Mouse (Mus musculus) heart, embryonic 12.5 days (tissue): Measurements from ENCODE around the gene Ccer2. TPM values are rescaled to one million over a fixed set of nuclear protein-coding genes. Genes with fewer than 3 reads are reported as not detected.

Source experiments
- ATAC-seq: fragments of 200-750 bp; cut with Nextera tagmentation; 2 replicates; pipeline ENCODE4 v1.8.0; 2017; ENCODE audit warnings: moderate TSS enrichment, moderate library complexity; ENCODE audit not compliant: insufficient number of reproducible peaks, low FRiP score
- H3K27ac ChIP-seq: fragments of 300-500 bp; sonication (generic); 2 replicates; pipeline ENCODE4 v1.5.1; 2016; ENCODE audit warnings: mild to moderate bottlenecking, moderate library complexity; ENCODE audit not compliant: poor library complexity, severe bottlenecking
- H3K27me3 ChIP-seq: fragments of 300-500 bp; sonication (generic); replicated peaks from 2 replicates; pipeline ENCODE4 v1.6.1; 2016; ENCODE audit warnings: mild to moderate bottlenecking, moderate library complexity
- H3K36me3 ChIP-seq: fragments of 300-500 bp; sonication (generic); 2 replicates; pipeline ENCODE4 v1.6.1; 2016; ENCODE audit warnings: mild to moderate bottlenecking, moderate library complexity
- H3K4me1 ChIP-seq: fragments of 300-500 bp; sonication (generic); replicated peaks from 2 replicates; pipeline ENCODE4 v1.6.1; 2016; ENCODE audit warnings: mild to moderate bottlenecking
- H3K4me2 ChIP-seq: fragments of 300-500 bp; sonication (generic); 2 replicates; pipeline ENCODE4 v1.6.1; 2016; ENCODE audit warnings: mild to moderate bottlenecking, moderate library complexity
- H3K4me3 ChIP-seq: fragments of 300-500 bp; sonication (generic); 2 replicates; pipeline ENCODE4 v1.5.1; 2016; ENCODE audit warnings: mild to moderate bottlenecking
- H3K9ac ChIP-seq: fragments of 300-500 bp; sonication (generic); 2 replicates; pipeline ENCODE4 v1.6.1; 2016; ENCODE audit warnings: mild to moderate bottlenecking, moderate library complexity
- H3K9me3 ChIP-seq: fragments of 300-500 bp; sonication (generic); replicated peaks from 2 replicates; pipeline ENCODE4 v1.6.1; 2016; ENCODE audit warnings: mild to moderate bottlenecking, moderate library complexity
- WGBS: fragments of 180-500 bp; shearing (Covaris S2); methylation state at CpG from one replicate; pipeline ENCODE4 v1.1.7; 2016; 5-methylcytosine and 5-hydroxymethylcytosine counted together
- polyA plus RNA-seq: library from polyadenylated mRNA; unstranded; fragments of >200 nt; fragmentation: Nextera tagmentation; extraction: Ambion mirVana; gene quantifications from 2 replicates; pipeline ENCODE4 v1.2.1, GENCODE M21; 2016

Ccer2 gene
- polyA plus RNA-seq, 1 experiment from 2014 or later: not detected

- H3K4me1 ChIP-seq: peaks cover 4% of the 10 kb centered on the region
- 88% methylated on average over 7 of the region's 7 CpGs for WGBS
- no peak overlapping the region for H3K9ac ChIP-seq
- H3K4me3 ChIP-seq: no peak overlapping the region
- no peak overlapping the region for H3K4me2 ChIP-seq
- no peak for ATAC-seq
- H3K36me3 ChIP-seq: peaks cover 14% of the 10 kb centered on the region; the same call in 1 of the 2 replicates
- H3K9me3 ChIP-seq: no peaks in the 10 kb centered on the region
- no peak overlapping the region for H3K27ac ChIP-seq
- H3K27me3 ChIP-seq: no peaks in the 10 kb centered on the region
These were observed 19.2 kb downstream of the Ccer2 start for GRCm38 (mm10) chr7:28775129-28775528.

GRCm38 (mm10) chr7:28778825-28779224 lies 22.9 kb downstream of the Ccer2 start:
- Histone ChIP-seq H3K4me2 (no peak overlapping the region), H3K27me3 (no peaks in the 10 kb centered on the region), H3K4me1 (peaks cover 26% of the 10 kb centered on the region), H3K9me3 (no peaks in the 10 kb centered on the region), H3K9ac (no peak overlapping the region), H3K4me3 (no peak overlapping the region), H3K36me3 (peaks cover 21% of the 10 kb centered on the region), H3K27ac (no peak overlapping the region)
- ATAC-seq: no peak
- 85% methylated on average over 9 of the region's 9 CpGs for WGBS

GRCm38 (mm10) chr7:28780067-28780658 lies 24.2 kb downstream of the Ccer2 start:
- H3K4me3 ChIP-seq: no peak overlapping the region
- H3K27me3 ChIP-seq: no peaks in the 10 kb centered on the region
- ATAC-seq: 0 out of 2 replicates have a peak, but pooled peaks have one; percentile 42
- no peak overlapping the region for H3K4me2 ChIP-seq
- no peak overlapping the region for H3K27ac ChIP-seq
- no peak overlapping the region for H3K9ac ChIP-seq
- 47% methylated on average over 6 of the region's 6 CpGs for WGBS
- peaks cover 26% of the 10 kb centered on the region for H3K4me1 ChIP-seq
- peaks cover 30% of the 10 kb centered on the region for H3K36me3 ChIP-seq
- no peaks in the 10 kb centered on the region for H3K9me3 ChIP-seq

- Histone ChIP-seq H3K27ac (no peak overlapping the region), H3K36me3 (peaks cover 35% of the 10 kb centered on the region), H3K4me2 (no peak overlapping the region), H3K27me3 (no peaks in the 10 kb centered on the region), H3K4me1 (peaks cover 26% of the 10 kb centered on the region), H3K4me3 (no peak overlapping the region), H3K9me3 (no peaks in the 10 kb centered on the region), H3K9ac (no peak overlapping the region)
- no peak for ATAC-seq
- WGBS: 65% methylated on average over 7 of the region's 7 CpGs
These were observed 24.9 kb downstream of the Ccer2 start for GRCm38 (mm10) chr7:28780857-28781256.

- Histone ChIP-seq H3K4me1 (peaks cover 26% of the 10 kb centered on the region), H3K9ac (0 out of 2 replicates have a peak overlapping the region, but pooled peaks have one; percentile 13), H3K27me3 (no peaks in the 10 kb centered on the region), H3K4me3 (no peak overlapping the region), H3K27ac (no peak overlapping the region), H3K9me3 (no peaks in the 10 kb centered on the region), H3K4me2 (no peak overlapping the region), H3K36me3 (peaks cover 36% of the 10 kb centered on the region)
- no peak for ATAC-seq
- WGBS: 89% methylated on average over 8 of the region's 8 CpGs
These were observed 25.3 kb downstream of the Ccer2 start for GRCm38 (mm10) chr7:28781261-28781663.

- Histone ChIP-seq H3K4me1 (peaks cover 31% of the 10 kb centered on the region), H3K4me3 (no peak overlapping the region), H3K27me3 (no peaks in the 10 kb centered on the region), H3K9ac (no peak overlapping the region), H3K9me3 (no peaks in the 10 kb centered on the region), H3K27ac (no peak overlapping the region), H3K4me2 (no peak overlapping the region), H3K36me3 (peaks cover 41% of the 10 kb centered on the region)
- no peak for ATAC-seq
- 75% methylated on average over 5 of the region's 5 CpGs for WGBS
These were observed 29.2 kb downstream of the Ccer2 start for GRCm38 (mm10) chr7:28785161-28785560.

- Histone ChIP-seq H3K4me1 (peaks cover 8% of the 10 kb centered on the region), H3K27me3 (no peaks in the 10 kb centered on the region), H3K4me3 (no peak overlapping the region), H3K36me3 (peaks cover 39% of the 10 kb centered on the region), H3K4me2 (no peak overlapping the region), H3K27ac (no peak overlapping the region), H3K9ac (no peak overlapping the region), H3K9me3 (no peaks in the 10 kb centered on the region)
- no peak for ATAC-seq
- WGBS: 92% methylated on average over 9 of the region's 9 CpGs
These were observed 31.9 kb downstream of the Ccer2 start for GRCm38 (mm10) chr7:28787884-28788283.

- Histone ChIP-seq H3K27me3 (no peaks in the 10 kb centered on the region), H3K4me1 (0 out of 2 replicates have a peak, but pooled peaks cover 7% of the 10 kb centered on the region), H3K4me2 (no peak within 1 kb of the TSS), H3K36me3 (peaks cover 34% of the 10 kb centered on the region), H3K4me3 (no peak within 1 kb of the TSS), H3K9ac (no peak within 1 kb of the TSS), H3K9me3 (no peaks in the 10 kb centered on the region), H3K27ac (no peak within 1 kb of the TSS)
- no peak for ATAC-seq
- 40% methylated on average over 5 of the region's 5 CpGs for WGBS
These were observed 32.6 kb downstream of the Ccer2 start, which contains the start of gene Rinl for GRCm38 (mm10) chr7:28788307-28789195. TSS of gene Rinl (plus strand) at chr7:28788969.

- Histone ChIP-seq H3K27me3 (no peaks in the 10 kb centered on the region), H3K4me3 (no peak overlapping the region), H3K9ac (no peak overlapping the region), H3K27ac (no peak overlapping the region), H3K36me3 (peaks cover 27% of the 10 kb centered on the region), H3K4me1 (0 out of 2 replicates have a peak, but pooled peaks cover 7% of the 10 kb centered on the region), H3K4me2 (no peak overlapping the region), H3K9me3 (no peaks in the 10 kb centered on the region)
- WGBS: 73% methylated on average over 3 of the region's 3 CpGs
- no peak for ATAC-seq
These were observed 33.3 kb downstream of the Ccer2 start for GRCm38 (mm10) chr7:28789235-28789634.

GRCm38 (mm10) chr7:28790066-28790806 lies 34.3 kb downstream of the Ccer2 start:
- WGBS: 52% methylated on average over 8 of the region's 8 CpGs
- Histone ChIP-seq H3K36me3 (peaks cover 17% of the 10 kb centered on the region; the same call in 1 of the 2 replicates), H3K9me3 (no peaks in the 10 kb centered on the region), H3K27ac (no peak overlapping the region), H3K27me3 (no peaks in the 10 kb centered on the region), H3K4me1 (0 out of 2 replicates have a peak, but pooled peaks cover 7% of the 10 kb centered on the region), H3K4me2 (no peak overlapping the region), H3K4me3 (no peak overlapping the region), H3K9ac (no peak overlapping the region)
- 0 out of 2 replicates have a peak, but pooled peaks have one; percentile 36 for ATAC-seq

- H3K9me3 ChIP-seq: no peaks in the 10 kb centered on the region
- H3K27ac ChIP-seq: no peak overlapping the region
- no peak overlapping the region for H3K9ac ChIP-seq
- H3K27me3 ChIP-seq: no peaks in the 10 kb centered on the region
- peaks cover 9% of the 10 kb centered on the region; the same call in 1 of the 2 replicates for H3K36me3 ChIP-seq
- H3K4me3 ChIP-seq: no peak overlapping the region
- no peak overlapping the region for H3K4me2 ChIP-seq
- no peak for ATAC-seq
- H3K4me1 ChIP-seq: peaks cover 11% of the 10 kb centered on the region; the same call in 1 of the 2 replicates
These were observed 35.7 kb downstream of the Ccer2 start for GRCm38 (mm10) chr7:28791706-28792105.
